Mouse (Mus musculus) kidney, postnatal 36 days (tissue): ENCODE results near the gene Atp6v1g1.

Experiments used
- DNase-seq, 2 experiments: peaks; one replicate each; pipeline ENCODE4 v3.0.0; 2021 to 2022; ENCODE audit warnings: mixed read lengths in 2 of 2

Gene Atp6v1g1

DNA sequence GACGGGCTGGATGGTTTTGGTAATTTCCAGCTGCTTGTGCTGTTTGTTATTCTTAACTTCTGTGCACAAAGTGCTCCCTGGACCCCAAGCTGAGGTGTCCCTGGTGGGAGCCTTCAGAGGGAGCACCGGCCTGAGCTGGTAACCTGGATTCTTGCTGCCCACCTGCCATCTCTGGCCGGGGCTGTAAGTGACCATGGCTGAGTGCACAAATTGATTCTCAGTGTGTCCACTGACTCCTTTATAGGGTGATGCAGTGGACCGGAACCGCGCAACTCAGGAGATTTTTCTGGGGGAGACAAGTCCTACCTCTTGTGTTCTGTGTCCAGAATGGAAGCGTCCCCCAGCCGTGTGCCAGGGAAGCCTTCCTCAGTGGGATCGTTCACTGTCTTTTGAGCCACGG lies 40.6 kb downstream of the Atp6v1g1 start:
- no peak for DNase-seq

GRCm38 (mm10) chr4:63586240-63586639 lies 41.7 kb downstream of the Atp6v1g1 start:
- no peak for DNase-seq

DNA sequence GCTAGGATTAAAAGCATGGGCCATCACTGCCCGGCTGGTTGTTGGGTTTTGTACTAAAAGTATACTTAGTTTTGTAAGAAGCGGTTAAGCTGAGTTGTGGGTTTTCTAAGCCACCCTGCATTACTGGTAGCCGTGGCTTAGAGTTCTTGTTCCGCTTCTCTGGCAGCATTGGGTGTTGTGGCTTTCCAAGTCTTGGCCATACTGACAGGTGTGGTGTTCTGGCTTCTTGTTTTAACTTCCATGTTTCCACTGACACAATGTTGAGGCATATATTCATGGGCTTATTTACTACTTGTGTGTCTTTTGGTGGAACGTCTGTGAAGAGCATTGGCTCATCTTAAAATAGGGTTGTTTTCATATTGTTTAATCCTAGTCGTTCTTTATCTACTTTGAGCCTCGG lies 45.4 kb downstream of the Atp6v1g1 start:
- no peak for DNase-seq

- DNase-seq, result no peak
Observed at GRCm38 (mm10) chr4:63590538-63590937, 46.0 kb downstream of the Atp6v1g1 start.

DNA sequence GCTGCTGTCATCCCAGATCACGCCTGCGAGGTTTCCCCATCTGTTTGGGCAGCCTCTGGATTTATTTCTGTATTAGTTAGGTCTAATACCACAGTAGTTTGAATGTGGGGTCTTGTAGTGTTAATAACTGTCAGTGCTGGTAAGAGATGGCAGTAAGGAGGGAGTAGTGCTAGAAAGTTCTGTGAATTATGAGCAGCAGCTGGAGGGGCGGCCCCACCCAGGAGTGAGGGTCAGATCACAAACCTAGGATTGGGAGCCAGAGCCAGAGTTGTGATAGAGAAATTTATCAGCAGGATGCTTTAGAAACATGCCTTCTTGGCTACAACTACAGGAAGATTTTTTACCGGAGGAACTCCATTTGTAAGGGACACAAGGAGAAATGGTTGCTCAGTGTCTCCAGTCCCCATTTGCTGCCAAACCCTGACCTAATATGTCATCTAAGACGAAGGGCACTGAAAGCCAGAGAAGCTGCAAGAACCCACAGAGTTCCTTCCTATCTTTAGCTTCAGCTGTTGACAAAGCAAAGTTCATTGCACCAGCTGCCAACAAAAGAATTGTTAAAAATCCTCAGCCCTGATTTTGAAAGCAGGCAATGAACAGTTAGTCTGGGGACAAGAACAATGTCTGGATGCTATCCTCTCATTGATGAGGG lies 50.0 kb downstream of the Atp6v1g1 start:
- peak in 1 of 2 experiments; percentile 12 for DNase-seq

- DNase-seq, result no peak
Observed at GRCm38 (mm10) chr4:63595259-63595658, 50.7 kb downstream of the Atp6v1g1 start.

- DNase-seq, result no peak
Observed at GRCm38 (mm10) chr4:63596010-63596409, 51.4 kb downstream of the Atp6v1g1 start.
